Mouse (Mus musculus): ENCODE measurements at regions not wholly inside any gene's neighbourhood (a gene's known extent, or its start where the extent isn't known, plus 50 kb on each side); places are given as distances from the start of the nearest gene placed in this dataset.

GRCm38 (mm10) chr2:8094157-8094556, 584.8 kb upstream of the Celf2 start:
- no peak for TF ChIP-seq CTCF (IDR thresholded peaks at IDR 0.05)
- TF ChIP-seq EP300 (IDR thresholded peaks at IDR 0.05), result no peak
